Mouse (Mus musculus) B cell, adult 2 months (primary cell): ENCODE results near the gene Retreg3.

Experiments
- DNase-seq, 2 experiments: peaks; one replicate each; pipeline ENCODE4 v3.0.0; 2022

Retreg3 gene

GRCm38 (mm10) chr11:101071810-101072428 is 47.8 kb downstream of the Retreg3 start:
- DNase-seq: no peak

- DNase-seq: no peak
Measured at GRCm38 (mm10) chr11:101070987-101071386, 48.7 kb downstream of the Retreg3 start.

DNA sequence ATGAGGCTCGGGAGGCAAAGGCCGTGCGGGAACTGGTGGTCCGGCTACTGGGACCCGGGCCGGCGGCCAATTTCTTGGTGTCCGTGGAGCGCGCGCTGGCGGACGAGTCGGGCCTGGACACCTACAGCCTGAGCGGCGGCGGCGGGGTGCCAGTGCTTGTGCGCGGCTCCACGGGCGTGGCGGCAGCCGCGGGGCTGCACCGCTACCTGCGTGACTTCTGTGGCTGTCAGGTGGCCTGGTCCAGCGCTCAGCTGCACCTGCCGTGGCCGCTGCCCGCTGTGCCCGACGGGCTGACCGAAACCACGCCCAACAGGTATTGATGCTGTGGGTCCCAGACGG is 49.5 kb downstream of the Retreg3 start:
- DNase-seq: no peak

- peak; percentile 93 to 94 for DNase-seq
Measured at GRCm38 (mm10) chr11:101069391-101070188, 50.1 kb downstream of the Retreg3 start, which contains the start of gene Naglu. Naglu (plus strand) TSS chr11:101070012.

- peak; percentile 90 to 91 for DNase-seq
Measured at GRCm38 (mm10) chr11:101066549-101067412, 52.9 kb downstream of the Retreg3 start.

GRCm38 (mm10) chr11:101065002-101065401 is 54.7 kb downstream of the Retreg3 start:
- DNase-seq: no peak

- DNase-seq: no peak
Measured at GRCm38 (mm10) chr11:101064462-101064861, 55.2 kb downstream of the Retreg3 start.

- DNase-seq: peak; percentile 62 to 65
Measured at GRCm38 (mm10) chr11:101063676-101064327, 55.9 kb downstream of the Retreg3 start.

DNA sequence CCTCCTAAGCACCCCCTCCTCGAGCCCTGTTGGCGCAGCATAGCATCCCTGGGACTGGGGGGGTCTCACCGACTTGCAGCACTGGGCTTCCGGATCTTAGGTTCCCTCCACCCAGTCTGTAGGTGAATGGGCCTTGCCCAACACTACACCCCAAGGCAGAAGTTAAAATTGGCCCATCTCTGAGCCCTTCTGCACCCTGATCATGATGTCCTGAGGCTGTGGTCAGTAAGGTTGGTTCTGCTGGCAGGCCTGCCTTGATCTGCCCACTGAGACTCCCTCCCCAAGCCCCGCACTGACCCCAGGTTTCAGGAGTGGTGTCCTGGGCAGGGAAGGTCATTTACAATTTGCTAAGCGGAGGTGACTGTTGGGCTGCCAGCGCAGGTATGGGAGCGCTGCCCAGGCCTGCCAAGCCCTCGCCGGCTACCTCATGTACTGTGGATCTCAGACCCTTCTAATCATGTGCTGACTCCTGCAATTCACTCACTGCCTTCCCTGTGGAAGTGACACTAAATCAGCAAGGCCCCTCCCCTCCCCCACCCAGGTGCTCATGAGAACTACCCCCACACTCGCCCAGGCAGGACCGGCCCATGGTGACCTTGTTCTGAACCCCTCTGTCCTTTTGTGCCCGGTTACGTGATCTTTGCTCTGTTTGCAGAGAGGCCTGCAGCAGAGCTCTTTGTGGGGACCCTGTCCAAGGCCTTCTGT is 56.6 kb downstream of the Retreg3 start:
- no peak for DNase-seq

DNA sequence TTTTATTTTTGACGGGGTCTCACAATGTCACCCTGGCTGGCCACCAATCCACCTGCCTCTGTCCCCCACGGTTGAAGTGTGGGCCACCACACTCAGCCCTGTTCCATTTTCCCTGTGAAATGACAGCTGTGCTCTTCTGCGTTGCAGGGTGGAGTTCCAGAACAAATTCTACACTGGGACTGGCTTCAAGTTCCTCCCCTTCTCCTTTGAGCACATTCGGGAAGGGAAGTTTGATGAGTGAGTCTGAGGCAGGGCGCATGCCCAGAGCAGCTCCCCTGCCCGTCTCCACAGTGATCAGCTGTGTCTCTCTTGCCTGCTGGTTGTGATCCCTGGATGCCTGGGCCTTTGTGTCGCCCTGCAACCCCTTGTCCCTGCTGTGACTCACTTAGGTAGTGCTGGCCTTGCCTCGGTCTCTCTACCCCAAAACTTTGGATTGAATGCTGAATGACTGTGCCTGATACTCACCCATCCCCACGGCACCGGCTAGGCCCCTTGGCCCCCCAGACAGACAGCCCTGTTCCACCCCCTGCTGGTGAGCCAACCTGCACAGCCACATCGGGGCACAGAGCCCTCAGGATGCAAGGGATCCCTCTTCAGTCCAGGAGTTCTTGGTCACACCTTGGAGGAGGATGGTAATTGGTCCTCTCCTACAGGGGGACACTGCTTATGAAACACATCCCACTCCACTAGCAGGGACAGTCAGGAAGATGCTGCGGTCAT is 57.4 kb downstream of the Retreg3 start:
- no peak for DNase-seq

GRCm38 (mm10) chr11:101061049-101061448 is 58.6 kb downstream of the Retreg3 start:
- DNase-seq: no peak

DNA sequence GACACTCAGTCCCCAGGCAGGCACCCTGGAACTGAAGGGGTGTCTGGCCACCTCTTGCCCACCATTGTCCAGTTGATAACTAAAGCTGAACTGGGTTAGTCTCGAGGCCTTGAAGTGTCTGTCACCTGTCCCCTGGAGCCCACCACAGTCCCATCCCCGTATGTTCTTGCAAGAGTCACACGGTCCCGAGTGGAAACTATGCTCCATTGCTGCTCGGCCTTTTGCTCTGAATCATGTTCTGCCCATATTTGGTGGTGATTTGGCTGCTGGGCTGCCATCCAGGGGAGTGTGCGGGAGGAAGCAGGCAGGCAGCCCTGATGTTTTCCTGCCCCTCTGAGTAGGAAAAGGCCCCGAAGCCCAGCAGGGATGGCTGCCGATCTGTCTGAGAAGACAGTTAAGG is 59.6 kb downstream of the Retreg3 start:
- DNase-seq: no peak

GRCm38 (mm10) chr11:101059473-101059872 is 60.2 kb downstream of the Retreg3 start:
- DNase-seq: no peak

GRCm38 (mm10) chr11:101058726-101059125 is 61.0 kb downstream of the Retreg3 start:
- DNase-seq: no peak

GRCm38 (mm10) chr11:101057860-101058259 is 61.8 kb downstream of the Retreg3 start:
- peak; percentile 91 for DNase-seq

DNA sequence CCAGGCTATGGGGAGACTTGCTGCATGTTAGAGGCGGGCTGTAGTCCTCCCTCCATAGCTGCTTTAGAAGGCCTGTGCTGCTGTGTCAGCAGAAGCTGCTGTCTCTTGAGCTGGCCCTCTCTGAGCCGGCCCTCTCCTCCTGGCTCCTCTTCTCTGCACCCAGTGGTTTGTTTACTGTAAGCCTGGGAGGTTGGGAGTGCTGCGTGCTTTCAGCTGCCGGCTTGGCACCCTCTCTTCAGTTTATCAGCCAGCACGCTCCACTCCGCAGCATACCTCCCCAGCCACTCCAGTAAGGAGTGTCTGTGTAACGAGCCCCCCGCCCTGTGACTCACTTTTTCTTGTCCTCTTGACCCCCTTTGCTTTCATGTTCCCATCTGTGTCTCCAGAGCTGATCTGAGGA is 62.8 kb downstream of the Retreg3 start:
- DNase-seq: no peak

GRCm38 (mm10) chr11:101055418-101055817 is 64.3 kb downstream of the Retreg3 start:
- DNase-seq: no peak

DNA sequence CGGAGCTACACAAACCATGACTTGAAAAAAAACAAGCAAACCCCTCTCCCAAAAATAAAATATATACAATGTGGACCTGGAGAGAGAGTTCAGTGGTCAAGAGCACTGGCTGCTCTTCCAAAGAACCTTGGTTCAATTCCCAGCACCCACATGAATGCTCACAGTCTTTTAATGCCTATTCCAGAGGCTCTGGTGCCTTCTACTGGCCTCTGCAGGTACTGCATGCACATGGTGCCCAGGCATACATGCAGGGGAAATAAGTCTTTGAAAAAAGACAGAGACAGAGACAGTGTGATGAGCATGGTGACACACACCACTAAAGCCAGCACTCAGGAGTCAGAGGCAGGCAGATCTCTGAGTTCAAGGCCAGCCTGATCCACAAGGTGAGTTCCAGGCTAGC is 65.7 kb downstream of the Retreg3 start:
- DNase-seq: peak; percentile 49 to 53

DNA sequence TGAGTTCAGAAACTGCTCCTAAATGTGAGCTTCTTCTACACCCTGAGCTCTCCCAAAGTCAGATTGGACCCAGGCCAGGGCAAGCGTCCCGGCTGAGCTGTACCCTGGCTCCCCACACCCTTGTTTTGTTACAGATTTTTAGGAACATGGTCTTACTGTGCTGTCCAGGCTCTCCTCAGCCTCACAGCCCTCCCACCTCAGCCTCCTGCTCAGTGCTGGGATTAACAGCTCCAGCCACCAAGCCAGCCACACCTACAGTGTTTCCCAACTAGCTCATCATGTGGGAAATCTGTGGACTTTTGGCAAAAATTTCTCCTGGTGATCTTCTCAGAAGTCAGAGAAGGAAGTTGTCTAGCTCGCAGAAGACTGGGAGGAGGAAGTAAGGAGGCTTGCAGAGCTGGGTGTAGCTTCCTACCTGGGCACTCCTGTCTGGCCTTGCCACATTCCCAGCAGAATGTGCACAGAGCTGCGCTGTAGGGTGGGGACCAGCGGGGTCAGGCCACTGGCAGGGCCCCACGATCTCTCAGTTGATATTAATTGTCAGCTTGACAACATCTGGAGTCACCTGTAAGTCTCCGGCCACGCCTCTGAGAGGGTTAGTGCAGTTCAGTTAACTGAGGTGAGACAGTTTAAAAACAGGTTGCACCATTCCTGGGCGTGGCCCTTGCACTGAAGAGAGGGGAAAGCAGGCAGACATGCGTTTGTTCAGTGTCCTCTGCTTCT is 66.8 kb downstream of the Retreg3 start:
- DNase-seq: no peak

- DNase-seq: no peak
Measured at GRCm38 (mm10) chr11:101051617-101052016, 68.1 kb downstream of the Retreg3 start.

GRCm38 (mm10) chr11:101051051-101051493 is 68.6 kb downstream of the Retreg3 start:
- no peak for DNase-seq
